Mouse (Mus musculus) testis, adult 2 months (tissue): Measurements from ENCODE around the gene Usp17lb. TPM values are rescaled to one million over a fixed set of nuclear protein-coding genes. Genes with fewer than 3 reads are reported as not detected.
"Not testable (repeated sequence)": the region's sequence is repeated elsewhere in the genome, so short reads cannot be mapped to it uniquely, and the experiment has no call there.

Experiments used
- H3K27ac ChIP-seq: fragments of 200-500 bp; 2 replicates; pipeline ENCODE4 v1.5.1; 2012; ENCODE audit warnings: low read depth, low read length; ENCODE audit not compliant: control insufficient read depth, insufficient read depth
- H3K27me3 ChIP-seq: fragments of 200-500 bp; 2 replicates; pipeline ENCODE4 v1.6.1; 2012; ENCODE audit warnings: mild to moderate bottlenecking, low read length, moderate library complexity; ENCODE audit not compliant: control insufficient read depth, insufficient read depth
- H3K36me3 ChIP-seq: fragments of 200-500 bp; 2 replicates; pipeline ENCODE4 v1.6.1; 2012; ENCODE audit warnings: mild to moderate bottlenecking, low read length; ENCODE audit not compliant: control insufficient read depth, insufficient read depth
- H3K4me1 ChIP-seq: fragments of 200-500 bp; 2 replicates; pipeline ENCODE4 v1.6.1; 2012; ENCODE audit warnings: low read length; ENCODE audit not compliant: control insufficient read depth, insufficient read depth
- H3K4me3 ChIP-seq: fragments of 200-500 bp; 2 replicates; pipeline ENCODE4 v1.5.1; 2012; ENCODE audit warnings: low read depth, mild to moderate bottlenecking, low read length, moderate library complexity, mixed read lengths; ENCODE audit not compliant: control insufficient read depth
- CTCF ChIP-seq: fragments of 200-500 bp; IDR thresholded peaks from 2 replicates; pipeline ENCODE4 v1.5.1; 2012; ENCODE audit warnings: low read depth, mild to moderate bottlenecking, inconsistent platforms, low read length, moderate library complexity; ENCODE audit not compliant: control insufficient read depth, insufficient read depth, insufficient replicate concordance
- POLR2A ChIP-seq: fragments of 200-500 bp; IDR thresholded peaks from 2 replicates; pipeline ENCODE4 v1.6.1; 2012; ENCODE audit warnings: low read depth, mild to moderate bottlenecking, inconsistent platforms, low read length, moderate library complexity; ENCODE audit not compliant: control insufficient read depth
- polyA plus RNA-seq: library from polyadenylated mRNA; depleted of rRNA; stranded (reverse); fragments of >200 nt; gene quantifications from 2 replicates; pipeline ENCODE4 v1.2.3, GENCODE M21; 2012; rRNA removed

Gene Usp17lb
- not detected in 2 replicates for polyA plus RNA-seq

- H3K4me1 ChIP-seq, result no peaks in the 10 kb centered on the region
- H3K4me3 ChIP-seq, result no peak within 1 kb of the TSS
- no peak for TF ChIP-seq POLR2A
- TF ChIP-seq CTCF, result no peak
- no peak within 1 kb of the TSS for H3K27ac ChIP-seq
- H3K36me3 ChIP-seq, result no peaks in the 10 kb centered on the region
- no peaks in the 10 kb centered on the region for H3K27me3 ChIP-seq
Measured at GRCm38 (mm10) chr7:104842503-104842902, at the start of gene Usp17lb. TSS of gene Usp17lb (minus strand) at chr7:104842603.

GRCm38 (mm10) chr7:104877731-104878130 is 35.3 kb upstream of the Usp17lb start, which contains the start of gene Olfr665:
TSS of gene Olfr665 (plus strand) at chr7:104878031.
- TF ChIP-seq POLR2A (no peak), CTCF (no peak)
- Histone ChIP-seq H3K36me3 (no peaks in the 10 kb centered on the region), H3K4me1 (no peaks in the 10 kb centered on the region), H3K27ac (no peak within 1 kb of the TSS), H3K27me3 (no peaks in the 10 kb centered on the region), H3K4me3 (no peak within 1 kb of the TSS)

DNA sequence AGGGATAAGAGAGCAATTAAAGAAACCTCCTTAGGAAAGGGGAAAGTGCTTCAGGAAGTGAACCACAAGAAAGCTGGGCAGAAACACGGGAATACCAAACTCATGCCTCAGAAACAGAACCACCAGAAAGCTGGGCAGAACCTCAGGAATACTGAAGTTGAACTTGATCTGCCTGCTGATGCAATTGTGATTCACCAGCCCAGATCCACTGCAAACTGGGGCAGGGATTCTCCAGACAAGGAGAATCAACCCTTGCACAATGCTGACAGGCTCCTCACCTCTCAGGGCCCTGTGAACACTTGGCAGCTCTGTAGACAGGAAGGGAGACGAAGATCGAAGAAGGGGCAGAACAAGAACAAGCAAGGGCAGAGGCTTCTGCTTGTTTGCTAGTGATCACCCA is 19.0 kb upstream of the Usp17lb start:
- no peaks in the 10 kb centered on the region for H3K27me3 ChIP-seq
- H3K4me3 ChIP-seq, result no peak overlapping the region
- no peaks in the 10 kb centered on the region for H3K36me3 ChIP-seq
- no peak overlapping the region for H3K27ac ChIP-seq
- no peak for TF ChIP-seq POLR2A
- TF ChIP-seq CTCF, result no peak
- no peaks in the 10 kb centered on the region for H3K4me1 ChIP-seq

- Histone ChIP-seq H3K27ac (no peak overlapping the region), H3K27me3 (no peaks in the 10 kb centered on the region), H3K36me3 (no peaks in the 10 kb centered on the region), H3K4me3 (no peak overlapping the region), H3K4me1 (no peaks in the 10 kb centered on the region)
- TF ChIP-seq POLR2A, result no peak
- TF ChIP-seq CTCF, result no peak
Measured at GRCm38 (mm10) chr7:104857683-104858082, 15.3 kb upstream of the Usp17lb start.

GRCm38 (mm10) chr7:104856709-104857108 is 14.3 kb upstream of the Usp17lb start, which contains the start of gene Usp17la:
TSS of gene Usp17la (plus strand) at chr7:104857009.
- not testable (repeated sequence) for H3K27me3 ChIP-seq, H3K4me1 ChIP-seq, H3K27ac ChIP-seq, H3K4me3 ChIP-seq, H3K36me3 ChIP-seq

DNA sequence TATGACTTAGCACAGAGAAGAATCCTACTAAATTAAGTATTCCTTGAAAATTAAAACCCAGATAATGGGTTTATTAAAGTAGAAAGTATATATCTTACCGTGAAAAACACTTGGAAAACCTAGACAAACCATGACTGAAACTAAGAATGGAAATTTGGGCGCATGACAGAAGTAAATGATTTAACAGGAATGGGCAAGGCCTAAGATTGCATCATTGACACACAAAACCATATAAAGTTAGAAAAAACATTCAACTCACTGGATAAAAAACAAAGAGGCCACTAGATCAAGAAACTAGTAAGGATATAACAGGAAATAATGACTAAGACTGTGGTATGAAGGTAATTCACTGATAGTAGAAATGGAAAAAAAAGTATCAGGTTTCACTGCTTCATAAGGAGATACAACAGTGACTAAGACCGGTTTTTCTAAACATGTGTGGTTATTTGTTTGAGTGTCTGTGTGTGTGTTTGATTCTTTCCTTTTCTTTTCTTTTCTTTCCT is 12.9 kb upstream of the Usp17lb start:
- Histone ChIP-seq H3K27me3 (no peaks in the 10 kb centered on the region), H3K36me3 (no peaks in the 10 kb centered on the region), H3K4me3 (no peak overlapping the region), H3K27ac (no peak overlapping the region), H3K4me1 (no peaks in the 10 kb centered on the region)
- TF ChIP-seq POLR2A, result no peak
- TF ChIP-seq CTCF, result no peak

GRCm38 (mm10) chr7:104851546-104851945 is 9.1 kb upstream of the Usp17lb start:
- H3K27me3 ChIP-seq, H3K4me1 ChIP-seq, H3K36me3 ChIP-seq, H3K4me3 ChIP-seq, H3K27ac ChIP-seq: not testable (repeated sequence)

- Histone ChIP-seq H3K27ac (no peak overlapping the region), H3K27me3 (no peaks in the 10 kb centered on the region), H3K36me3 (no peaks in the 10 kb centered on the region), H3K4me3 (no peak overlapping the region), H3K4me1 (no peaks in the 10 kb centered on the region)
- TF ChIP-seq CTCF (no peak), POLR2A (no peak)
Measured at GRCm38 (mm10) chr7:104843731-104844287, 1.4 kb upstream of the Usp17lb start.

- H3K27me3 ChIP-seq, H3K27ac ChIP-seq, H3K4me3 ChIP-seq, H3K4me1 ChIP-seq, H3K36me3 ChIP-seq: not testable (repeated sequence)
Measured at GRCm38 (mm10) chr7:104810335-104810734, 32.1 kb downstream of the Usp17lb start.
